ENCODE assay signal across 9 mouse cellular contexts in genomic region chr3:149326664-149327063, GRCm38 (mm10).
DNase-seq lines count a peak whose midpoint lies in the region; ATAC-seq lines count a peak whose summit lies in the region.
"Had no signal": no experiment of that assay in that cellular context is flagged by ENCODE, and none has a peak within 500 bp of the region (broad histone marks: within the 10 kb centered on the region; RNA-seq: fewer than 3 reads in every experiment).

No protein-coding gene starts in this region.

- H3K27ac ChIP-seq in heart, embryonic 11.5 days (ENCODE audit: low read depth, low read length): no peak overlapping the region
- H3K27ac ChIP-seq in kidney, embryonic 16.5 days (ENCODE audit: low read length): no peak overlapping the region
- H3K27ac ChIP-seq in midbrain, embryonic 16.5 days (ENCODE audit: low read length): no peak overlapping the region
- no peak overlapping the region for H3K27ac ChIP-seq in hindbrain, embryonic 16.5 days (ENCODE audit: low read depth, low read length)

- H3K9ac ChIP-seq in heart, embryonic 11.5 days (ENCODE audit: low read depth, low read length): no peak overlapping the region
- no peak overlapping the region for H3K9ac ChIP-seq in kidney, embryonic 16.5 days (replicated peaks; ENCODE audit: low read length)
- H3K9ac ChIP-seq in midbrain, embryonic 16.5 days (ENCODE audit: low read depth, low read length): no peak overlapping the region
- H3K9ac ChIP-seq in hindbrain, embryonic 16.5 days (ENCODE audit: low read depth, low read length): no peak overlapping the region

- no peak overlapping the region for H3K4me3 ChIP-seq in heart, embryonic 11.5 days (ENCODE audit: low read depth, low read length)
- no peak overlapping the region for H3K4me3 ChIP-seq in kidney, embryonic 16.5 days (ENCODE audit: low read length)
- no peak overlapping the region for H3K4me3 ChIP-seq in midbrain, embryonic 16.5 days (ENCODE audit: low read depth, low read length)
- no peak overlapping the region for H3K4me3 ChIP-seq in hindbrain, embryonic 16.5 days (ENCODE audit: low read length)

- 56% methylated on average over 5 of the region's 5 CpGs for WGBS in heart, embryonic 11.5 days (ENCODE audit: insufficient replicate concordance)
- 32% methylated on average over 5 of the region's 5 CpGs for WGBS in kidney, embryonic 16.5 days
- 80% methylated on average over 5 of the region's 5 CpGs for WGBS in midbrain, embryonic 16.5 days
- WGBS in hindbrain, embryonic 16.5 days: 73% methylated on average over 5 of the region's 5 CpGs

- H3K9me3 ChIP-seq in heart, embryonic 11.5 days (replicated peaks; ENCODE audit: control insufficient read depth, low read length): no peaks in the 10 kb centered on the region
- H3K9me3 ChIP-seq in kidney, embryonic 16.5 days (ENCODE audit: low read length): no peaks in the 10 kb centered on the region
- H3K9me3 ChIP-seq in midbrain, embryonic 16.5 days (replicated peaks; ENCODE audit: control insufficient read depth, low read length, poor library complexity, severe bottlenecking): no peaks in the 10 kb centered on the region
- H3K9me3 ChIP-seq in hindbrain, embryonic 16.5 days (ENCODE audit: control insufficient read depth, low read length): no peaks in the 10 kb centered on the region

- ATAC-seq in heart, embryonic 11.5 days (replicated peaks; ENCODE audit: insufficient number of reproducible peaks, low FRiP score, low TSS enrichment): no peak
- peak; percentile 74; the same call in 1 of the 2 replicates for ATAC-seq in kidney, embryonic 16.5 days (ENCODE audit: low FRiP score, low TSS enrichment)
- peak; percentile 94 for ATAC-seq in monocyte, adult 5-6 weeks (replicated peaks; ENCODE audit: insufficient number of reproducible peaks, low FRiP score, low TSS enrichment, poor library complexity, severe bottlenecking)
- ATAC-seq in midbrain, embryonic 16.5 days: no peak
- no peak for ATAC-seq in hindbrain, embryonic 16.5 days

- no peaks in the 10 kb centered on the region for H3K27me3 ChIP-seq in heart, embryonic 11.5 days (ENCODE audit: control insufficient read depth, insufficient read depth, low read length)
- H3K27me3 ChIP-seq in kidney, embryonic 16.5 days (ENCODE audit: insufficient read depth, low read length): no peaks in the 10 kb centered on the region
- H3K27me3 ChIP-seq in midbrain, embryonic 16.5 days (ENCODE audit: control insufficient read depth, insufficient read depth, low read depth, low read length): no peaks in the 10 kb centered on the region
- H3K27me3 ChIP-seq in hindbrain, embryonic 16.5 days (replicated peaks; ENCODE audit: control insufficient read depth, insufficient read depth, low read length): no peaks in the 10 kb centered on the region

- DNase-seq in heart, adult 18-20 months: peak; percentile 20 to 51
- DNase-seq in adrenal gland, postnatal 10 days: peak; percentile 38
- DNase-seq in frontal cortex, adult 2 months (ENCODE audit: extremely low spot score in 1 of 2, low spot score in 1 of 2): no peak
- DNase-seq: cerebellum, adult 11 months had no signal

- no peak overlapping the region for H3K4me2 ChIP-seq in heart, embryonic 11.5 days
- no peak overlapping the region for H3K4me2 ChIP-seq in kidney, embryonic 16.5 days (replicated peaks; ENCODE audit: low read depth, low read length)
- H3K4me2 ChIP-seq in midbrain, embryonic 16.5 days (ENCODE audit: low read length): no peak overlapping the region
- no peak overlapping the region for H3K4me2 ChIP-seq in hindbrain, embryonic 16.5 days (ENCODE audit: low read length)

- H3K4me1 ChIP-seq in heart, embryonic 11.5 days (ENCODE audit: control insufficient read depth, insufficient read depth, low read length): 0 out of 2 replicates have a peak, but pooled peaks cover 4% of the 10 kb centered on the region
- no peaks in the 10 kb centered on the region; the same call in 1 of the 2 replicates for H3K4me1 ChIP-seq in kidney, embryonic 16.5 days (ENCODE audit: insufficient read depth, low read length)
- peaks cover 4% of the 10 kb centered on the region; the same call in 1 of the 2 replicates for H3K4me1 ChIP-seq in midbrain, embryonic 16.5 days (ENCODE audit: control insufficient read depth, insufficient read depth, low read length)
- H3K4me1 ChIP-seq in hindbrain, embryonic 16.5 days (ENCODE audit: control insufficient read depth, insufficient read depth, low read depth, low read length): no peaks in the 10 kb centered on the region

- H3K36me3 ChIP-seq in heart, embryonic 11.5 days (ENCODE audit: control insufficient read depth, insufficient read depth, low read length): no peaks in the 10 kb centered on the region
- H3K36me3 ChIP-seq in kidney, embryonic 16.5 days (ENCODE audit: insufficient read depth, low read length): no peaks in the 10 kb centered on the region
- H3K36me3 ChIP-seq in midbrain, embryonic 16.5 days (ENCODE audit: control insufficient read depth, insufficient read depth, low read length): no peaks in the 10 kb centered on the region
- no peaks in the 10 kb centered on the region for H3K36me3 ChIP-seq in hindbrain, embryonic 16.5 days (ENCODE audit: control insufficient read depth, insufficient read depth, low read length)

Comparison
In these comparisons a context has a peak if more than half of its experiments do, and no peak if none do; other contexts are left out.
1. DNase-seq: peak in heart, adult 18-20 months (2 of 2) and adrenal gland, postnatal 10 days (single experiment); none in frontal cortex, adult 2 months (0 of 2).
2. ATAC-seq: peak in kidney, embryonic 16.5 days (single experiment) and monocyte, adult 5-6 weeks (single experiment); none in heart, embryonic 11.5 days (single experiment), midbrain, embryonic 16.5 days (single experiment) and hindbrain, embryonic 16.5 days (single experiment).